Mouse (Mus musculus): ENCODE results near the gene Cntfr.

- TF ChIP-seq ZC3H11A (IDR thresholded peaks at IDR 0.05; ENCODE audit: borderline replicate concordance, low read depth, low read length) (peak; percentile 46; the same call in 1 of the 2 replicates), ZNF384 (IDR thresholded peaks at IDR 0.05; ENCODE audit: low read depth, low read length) (no peak), CHD2 (IDR thresholded peaks at IDR 0.05; ENCODE audit: low read depth, low read length) (no peak), HCFC1 (IDR thresholded peaks at IDR 0.05; ENCODE audit: borderline replicate concordance, insufficient read depth, low read length) (no peak), MAFK (IDR thresholded peaks at IDR 0.05; ENCODE audit: insufficient read depth, low read depth, low read length) (no peak)
Measured at GRCm38 (mm10) chr4:41708192-41708745, 11.4 kb upstream of the Cntfr start.
